Mouse (Mus musculus) hindbrain, embryonic 16.5 days (tissue): Measurements from ENCODE around the gene Pnkp. TPM values are rescaled to one million over a fixed set of nuclear protein-coding genes. Genes with fewer than 3 reads are reported as not detected.

ENCODE experiments used
- ATAC-seq: fragments of 200-750 bp; cut with Nextera tagmentation; 2 replicates; pipeline ENCODE4 v1.8.0; 2017; ENCODE audit warnings: moderate TSS enrichment, moderate library complexity
- H3K27ac ChIP-seq: fragments of 300-500 bp; sonication (generic); 2 replicates; pipeline ENCODE4 v1.5.1; 2014; ENCODE audit warnings: low read depth, mild to moderate bottlenecking, control low read depth, low read length, moderate library complexity
- H3K27me3 ChIP-seq: fragments of 300-500 bp; sonication (generic); replicated peaks from 2 replicates; pipeline ENCODE4 v1.6.1; 2014; ENCODE audit warnings: low read length; ENCODE audit not compliant: control insufficient read depth, insufficient read depth
- H3K36me3 ChIP-seq: fragments of 300-500 bp; sonication (generic); 2 replicates; pipeline ENCODE4 v1.6.1; 2014; ENCODE audit warnings: mild to moderate bottlenecking, low read length, moderate library complexity, mixed read lengths; ENCODE audit not compliant: control insufficient read depth, insufficient read depth
- H3K4me1 ChIP-seq: fragments of 300-500 bp; sonication (generic); 2 replicates; pipeline ENCODE4 v1.6.1; 2014; ENCODE audit warnings: low read depth, low read length; ENCODE audit not compliant: control insufficient read depth, insufficient read depth
- H3K4me2 ChIP-seq: fragments of 300-500 bp; sonication (generic); 2 replicates; pipeline ENCODE4 v1.6.1; 2014; ENCODE audit warnings: mild to moderate bottlenecking, low read length, control low read depth, moderate library complexity
- H3K4me3 ChIP-seq: fragments of 300-500 bp; sonication (generic); 2 replicates; pipeline ENCODE4 v1.5.1; 2014; ENCODE audit warnings: mild to moderate bottlenecking, low read length, control low read depth, moderate library complexity
- H3K9ac ChIP-seq: fragments of 300-500 bp; sonication (generic); 2 replicates; pipeline ENCODE4 v1.6.1; 2014; ENCODE audit warnings: low read depth, mild to moderate bottlenecking, control low read depth, low read length, moderate library complexity
- H3K9me3 ChIP-seq: fragments of 300-500 bp; sonication (generic); 2 replicates; pipeline ENCODE4 v1.6.1; 2014; ENCODE audit warnings: mild to moderate bottlenecking, low read length, moderate library complexity; ENCODE audit not compliant: control insufficient read depth
- WGBS: fragments of 180-500 bp; shearing (Covaris S2); extraction: QIAGEN DNeasy Blood & Tissue Kit; methylation state at CpG from one replicate; pipeline ENCODE4 v1.1.7; 2014; 5-methylcytosine and 5-hydroxymethylcytosine counted together
- polyA plus RNA-seq: library from polyadenylated mRNA; unstranded; fragments of >200 nt; fragmentation: Nextera tagmentation; extraction: Ambion mirVana; gene quantifications from 2 replicates; pipeline ENCODE4 v1.2.1, GENCODE M21; 2015

Gene Pnkp
- polyA plus RNA-seq, 1 experiment from 2014 or later, result 34.0 TPM

GRCm38 (mm10) chr7:44849416-44850111 lies 7.4 kb upstream of the Pnkp start:
- peak; percentile 74 for ATAC-seq
- H3K4me3 ChIP-seq, result peak overlapping the region; percentile 72
- H3K36me3 ChIP-seq, result peaks cover 22% of the 10 kb centered on the region
- no peaks in the 10 kb centered on the region for H3K27me3 ChIP-seq
- H3K4me1 ChIP-seq, result peaks cover 30% of the 10 kb centered on the region
- H3K9me3 ChIP-seq, result no peaks in the 10 kb centered on the region
- H3K9ac ChIP-seq, result peak overlapping the region; percentile 82
- under 1% methylated on average over 41 of the region's 41 CpGs for WGBS
- H3K27ac ChIP-seq, result peak overlapping the region; percentile 99
- H3K4me2 ChIP-seq, result peak overlapping the region; percentile 92

DNA sequence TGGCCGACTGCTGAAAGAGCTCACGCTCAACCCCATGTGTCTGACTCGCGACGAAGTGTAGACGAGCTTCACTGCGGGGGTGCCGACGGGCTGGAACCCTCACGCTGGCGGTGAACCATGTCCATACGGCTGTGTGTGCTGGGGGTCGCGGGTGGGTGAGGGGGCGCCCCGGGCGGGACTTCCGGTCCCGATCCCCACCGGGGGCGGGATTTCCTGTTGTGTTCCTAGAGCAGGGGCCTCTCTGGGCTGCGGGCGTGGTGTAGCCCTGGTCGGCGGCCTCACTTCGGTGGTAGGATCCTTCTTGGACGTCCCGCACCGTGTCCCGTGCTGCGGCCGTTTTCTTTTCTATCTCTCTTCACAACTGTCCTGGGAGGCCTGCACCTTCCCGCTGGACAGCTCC lies 6.8 kb upstream of the Pnkp start:
- Histone ChIP-seq H3K4me1 (peaks cover 30% of the 10 kb centered on the region), H3K9me3 (no peaks in the 10 kb centered on the region), H3K36me3 (peaks cover 16% of the 10 kb centered on the region), H3K4me2 (peak overlapping the region; percentile 92), H3K27ac (peak overlapping the region; percentile 99), H3K4me3 (peak overlapping the region; percentile 72), H3K9ac (peak overlapping the region; percentile 82), H3K27me3 (no peaks in the 10 kb centered on the region)
- ATAC-seq, result peak; percentile 52
- WGBS, result under 1% methylated on average over 33 of the region's 33 CpGs

DNA sequence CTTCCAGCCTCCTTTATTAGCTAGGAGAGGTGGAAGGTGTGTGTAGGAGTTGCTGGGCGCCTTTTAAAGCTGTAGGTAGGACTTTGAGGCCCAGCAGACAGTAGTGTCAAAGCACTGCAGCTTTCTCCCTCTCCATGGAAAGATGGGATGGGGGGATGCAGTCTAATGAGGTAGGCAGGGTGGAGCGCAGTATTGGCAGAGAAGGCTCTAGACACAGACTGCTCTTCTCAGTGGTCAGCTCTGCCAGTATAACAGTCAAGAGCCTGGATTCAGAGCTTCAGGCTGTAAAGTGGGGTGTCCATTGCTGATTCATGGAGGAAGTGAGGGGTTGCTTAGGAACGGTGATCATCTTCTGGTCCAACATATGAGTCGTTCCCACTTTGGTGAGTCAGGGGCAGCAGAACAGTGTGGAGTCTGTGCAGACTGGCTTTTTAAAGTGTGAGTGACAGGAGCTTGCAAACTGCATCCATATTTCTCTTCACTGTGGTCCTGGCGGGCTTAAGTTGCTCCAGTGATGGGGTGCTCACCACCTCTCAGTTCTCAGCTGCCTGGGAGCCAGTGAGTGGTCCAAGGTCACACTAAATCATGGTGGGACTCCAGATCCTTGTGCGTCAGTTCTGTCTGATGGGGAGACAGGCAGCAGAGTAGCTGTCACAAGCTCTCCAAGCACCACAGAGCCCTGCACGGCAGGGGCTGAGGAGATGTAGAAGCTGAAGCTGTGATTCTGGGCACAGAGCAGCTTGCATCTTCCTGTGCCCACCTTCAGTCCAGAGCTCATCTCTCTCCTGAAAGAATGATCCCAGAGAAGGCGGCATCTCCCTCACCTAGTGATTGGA lies 5.9 kb upstream of the Pnkp start:
- no peak for ATAC-seq
- 81% methylated on average over 8 of the region's 8 CpGs for WGBS
- H3K36me3 ChIP-seq, result peaks cover 8% of the 10 kb centered on the region; the same call in 1 of the 2 replicates
- no peaks in the 10 kb centered on the region for H3K27me3 ChIP-seq
- peak overlapping the region; percentile 72 for H3K4me3 ChIP-seq
- H3K9ac ChIP-seq, result peak overlapping the region; percentile 82
- peaks cover 30% of the 10 kb centered on the region for H3K4me1 ChIP-seq
- H3K9me3 ChIP-seq, result no peaks in the 10 kb centered on the region
- H3K27ac ChIP-seq, result peak overlapping the region; percentile 99
- peak overlapping the region; percentile 92 for H3K4me2 ChIP-seq

- no peak for ATAC-seq
- H3K4me1 ChIP-seq, result peaks cover 35% of the 10 kb centered on the region
- no peak overlapping the region for H3K27ac ChIP-seq
- peaks cover under 1% of the 10 kb centered on the region; the same call in 1 of the 2 replicates for H3K36me3 ChIP-seq
- no peaks in the 10 kb centered on the region for H3K9me3 ChIP-seq
- no peaks in the 10 kb centered on the region for H3K27me3 ChIP-seq
- no peak overlapping the region for H3K4me3 ChIP-seq
- 92% methylated on average over 12 of the region's 12 CpGs for WGBS
- H3K4me2 ChIP-seq, result no peak overlapping the region
- no peak overlapping the region for H3K9ac ChIP-seq
Measured at GRCm38 (mm10) chr7:44851625-44852234, 5.2 kb upstream of the Pnkp start.

GRCm38 (mm10) chr7:44852259-44853027 lies 4.5 kb upstream of the Pnkp start:
- 90% methylated on average over 36 of the region's 36 CpGs for WGBS
- Histone ChIP-seq H3K27me3 (no peaks in the 10 kb centered on the region), H3K9me3 (no peaks in the 10 kb centered on the region), H3K27ac (no peak overlapping the region), H3K9ac (no peak overlapping the region), H3K4me1 (peaks cover 32% of the 10 kb centered on the region), H3K4me3 (no peak overlapping the region), H3K36me3 (no peaks in the 10 kb centered on the region), H3K4me2 (no peak overlapping the region)
- no peak for ATAC-seq

DNA sequence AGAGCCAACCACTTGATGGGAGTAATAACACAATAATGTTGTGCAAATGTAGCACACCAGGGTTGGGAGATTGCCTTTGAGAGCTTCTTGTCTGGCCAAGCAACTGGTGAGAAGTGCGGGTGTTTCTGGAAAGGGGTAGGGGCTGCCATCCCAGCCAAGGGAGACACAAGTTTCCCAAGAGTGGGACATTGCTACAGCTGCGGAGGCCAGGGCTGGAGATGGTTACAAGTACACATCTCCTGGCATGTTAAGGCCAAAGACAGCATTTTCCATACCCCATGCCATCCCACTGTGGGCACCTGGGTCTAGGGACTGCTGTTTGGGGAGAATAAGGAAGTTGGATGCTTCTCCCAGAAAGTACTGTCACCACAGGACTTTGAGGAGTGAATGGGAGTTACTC lies 3.9 kb upstream of the Pnkp start:
- no peak for ATAC-seq
- 91% methylated on average over 2 of the region's 2 CpGs for WGBS
- H3K9me3 ChIP-seq, result no peaks in the 10 kb centered on the region
- no peak overlapping the region for H3K4me2 ChIP-seq
- H3K4me1 ChIP-seq, result peaks cover 30% of the 10 kb centered on the region
- no peaks in the 10 kb centered on the region for H3K36me3 ChIP-seq
- peak overlapping the region; percentile 33 for H3K9ac ChIP-seq
- no peak overlapping the region for H3K4me3 ChIP-seq
- H3K27ac ChIP-seq, result no peak overlapping the region
- no peaks in the 10 kb centered on the region for H3K27me3 ChIP-seq

DNA sequence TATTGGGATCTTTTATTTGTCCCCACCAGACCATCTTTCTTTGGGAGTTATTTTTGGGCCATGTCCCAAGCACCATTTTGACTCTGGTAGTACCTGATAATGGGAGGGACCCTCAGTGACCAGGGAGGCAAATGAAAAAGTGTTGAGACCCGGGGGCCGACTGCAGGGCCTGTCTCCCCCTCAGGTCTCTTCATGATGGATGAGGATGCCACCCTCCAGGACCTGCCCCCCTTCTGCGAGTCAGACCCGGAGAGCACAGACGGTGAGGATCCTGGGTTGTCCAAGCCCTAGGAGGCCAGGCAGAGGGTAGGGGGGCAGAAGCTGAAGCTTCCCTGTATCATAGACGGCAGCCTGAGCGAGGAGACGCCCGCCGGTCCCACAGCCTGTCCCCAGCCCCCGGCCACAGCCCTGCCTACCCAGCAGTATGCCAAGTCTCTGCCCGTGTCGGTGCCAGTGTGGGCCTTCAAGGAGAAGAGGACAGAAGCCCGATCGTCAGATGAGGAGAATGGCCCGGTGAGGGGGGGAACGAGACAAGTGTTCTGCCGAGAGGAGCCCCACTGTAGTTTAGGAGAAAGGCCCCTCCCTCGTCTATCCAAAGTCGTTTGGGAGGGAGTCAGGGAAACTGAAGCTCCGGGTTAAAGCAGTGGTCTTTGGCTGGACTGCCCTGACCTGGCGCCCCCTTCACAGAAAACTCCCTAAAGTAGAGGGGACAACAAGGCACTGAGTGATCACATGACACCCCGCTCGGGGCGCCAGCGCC lies 3.2 kb upstream of the Pnkp start:
- H3K9me3 ChIP-seq, result no peaks in the 10 kb centered on the region
- H3K9ac ChIP-seq, result peak overlapping the region; percentile 64
- peak overlapping the region; percentile 72 for H3K4me2 ChIP-seq
- 22% methylated on average over 26 of the region's 26 CpGs for WGBS
- H3K4me1 ChIP-seq, result peaks cover 34% of the 10 kb centered on the region
- no peaks in the 10 kb centered on the region for H3K36me3 ChIP-seq
- no peaks in the 10 kb centered on the region for H3K27me3 ChIP-seq
- peak overlapping the region; percentile 87 for H3K27ac ChIP-seq
- ATAC-seq, result no peak
- H3K4me3 ChIP-seq, result peak overlapping the region; percentile 40

- Histone ChIP-seq H3K4me2 (peak overlapping the region; percentile 72), H3K4me3 (peak overlapping the region; percentile 40), H3K27me3 (no peaks in the 10 kb centered on the region), H3K36me3 (no peaks in the 10 kb centered on the region), H3K9me3 (no peaks in the 10 kb centered on the region), H3K4me1 (peaks cover 34% of the 10 kb centered on the region), H3K27ac (peak overlapping the region; percentile 87), H3K9ac (peak overlapping the region; percentile 64)
- 2% methylated on average over 45 of the region's 45 CpGs for WGBS
- ATAC-seq, result 0 out of 2 replicates have a peak, but pooled peaks have one; percentile 1
Measured at GRCm38 (mm10) chr7:44854356-44855031, 2.4 kb upstream of the Pnkp start.
